Mouse (Mus musculus) urinary bladder, adult 2 months (tissue): ENCODE measurements around the gene Krt78. TPM values are rescaled to one million over a fixed set of nuclear protein-coding genes. Genes with fewer than 3 reads are reported as not detected.
A peak's percentile ranks its signal among the peaks of the same experiment; 100 is the strongest.
"Not testable (repeated sequence)": the region's sequence is repeated elsewhere in the genome, so short reads cannot be mapped to it uniquely, and the experiment has no call there.

Experiments used
- DNase-seq: peaks from one replicate; pipeline ENCODE4 v3.0.0; 2022; ENCODE audit warnings: low spot score
- polyA plus RNA-seq: library from polyadenylated mRNA; depleted of rRNA; stranded (reverse); fragments of >200 nt; gene quantifications from 2 replicates; pipeline ENCODE4 v1.2.3, GENCODE M21; 2012; rRNA removed

Gene Krt78
- polyA plus RNA-seq: 2.1 and 3.0 TPM in 2 replicates

DNA sequence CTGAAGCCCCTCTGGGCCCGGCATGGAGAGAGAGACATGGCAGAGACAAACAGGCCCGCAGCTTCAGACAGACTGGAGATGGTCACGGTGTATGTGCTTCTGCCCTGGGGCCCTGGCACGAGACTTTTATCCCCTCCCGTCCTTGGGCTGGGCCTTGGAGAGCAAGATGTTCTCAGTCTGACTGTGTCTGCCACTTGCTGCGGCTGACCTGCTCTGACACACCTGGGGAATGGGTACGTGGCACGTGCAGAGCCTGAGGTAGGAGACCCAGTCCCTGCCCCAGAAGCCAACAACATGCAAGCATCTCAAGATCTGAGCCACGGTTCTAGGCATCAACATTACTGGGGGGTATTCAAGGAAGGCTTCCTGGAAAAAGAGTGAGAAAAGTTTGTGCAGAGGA lies at the start of gene Krt78:
Krt78 (minus strand) TSS at position 101 of the 400 bp plus-strand sequence.
- no peak for DNase-seq

DNA sequence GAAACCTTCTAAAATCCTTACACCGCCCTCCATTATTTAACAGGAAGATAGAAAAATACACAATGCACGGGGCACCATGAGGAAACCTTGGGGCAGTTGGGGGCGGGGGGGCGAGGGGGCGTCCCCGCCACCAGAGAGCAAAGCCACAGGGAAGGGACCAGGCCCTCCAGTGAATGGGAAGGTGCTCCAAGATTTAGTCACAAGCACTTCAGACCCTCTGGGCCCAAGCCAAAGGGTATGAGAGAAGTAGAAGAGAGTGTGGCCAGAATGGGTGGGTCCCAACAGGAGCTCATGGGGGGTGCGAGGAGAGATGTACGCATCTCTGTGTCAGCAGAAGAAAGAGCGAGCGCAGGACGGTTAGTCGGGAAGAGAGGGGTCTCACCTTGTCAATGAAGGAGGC lies 49.4 kb upstream of the Krt78 start:
- DNase-seq: no peak

DNA sequence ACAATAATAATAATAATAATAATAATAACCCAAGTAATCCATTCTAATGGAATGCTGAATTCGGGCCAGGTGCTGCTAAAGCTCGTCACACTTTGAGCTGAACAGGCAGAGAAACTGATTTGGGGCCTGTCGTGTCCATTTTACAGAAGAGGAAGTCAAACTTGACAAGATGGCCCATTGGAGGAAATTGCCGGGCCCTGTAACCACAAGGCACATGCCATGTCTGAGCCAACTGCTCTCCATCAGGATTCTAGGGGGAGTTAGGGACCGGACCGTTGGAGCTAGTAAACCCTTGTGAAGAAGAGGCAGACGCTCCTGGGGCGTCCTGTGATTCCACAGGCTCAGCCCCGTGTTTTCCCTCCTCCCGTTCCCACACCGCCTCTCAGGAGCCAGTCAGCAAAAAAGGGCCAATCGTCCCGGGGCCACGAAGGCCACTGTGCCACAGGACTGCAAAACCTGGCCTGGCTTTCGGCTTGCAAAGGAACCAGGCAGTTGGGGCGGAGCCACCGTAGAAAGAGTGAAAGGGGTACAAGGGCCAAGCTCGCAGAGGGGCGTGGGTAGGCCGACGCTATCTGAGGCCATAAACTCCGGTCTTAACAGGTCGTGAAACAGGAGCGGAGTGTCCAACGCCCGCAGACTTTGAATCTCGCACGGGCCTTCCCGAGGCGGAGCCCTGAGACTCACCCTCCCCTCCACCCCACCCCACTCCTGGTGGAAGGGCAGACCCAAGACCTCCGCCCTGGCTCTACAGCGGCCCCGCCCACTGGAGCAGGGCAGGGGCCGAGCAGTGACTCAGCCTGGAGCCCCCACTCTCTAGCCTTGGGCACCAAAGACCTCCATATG lies 48.8 kb upstream of the Krt78 start:
- no peak for DNase-seq

GRCm38 (mm10) chr15:101999676-102000335 lies 45.7 kb upstream of the Krt78 start:
- no peak for DNase-seq

GRCm38 (mm10) chr15:101999156-101999555 lies 45.1 kb upstream of the Krt78 start:
- no peak for DNase-seq

GRCm38 (mm10) chr15:101996450-101997078 lies 42.5 kb upstream of the Krt78 start:
- not testable (repeated sequence) for DNase-seq

- DNase-seq: no peak
Measured at GRCm38 (mm10) chr15:101995484-101996236, 41.6 kb upstream of the Krt78 start.

DNA sequence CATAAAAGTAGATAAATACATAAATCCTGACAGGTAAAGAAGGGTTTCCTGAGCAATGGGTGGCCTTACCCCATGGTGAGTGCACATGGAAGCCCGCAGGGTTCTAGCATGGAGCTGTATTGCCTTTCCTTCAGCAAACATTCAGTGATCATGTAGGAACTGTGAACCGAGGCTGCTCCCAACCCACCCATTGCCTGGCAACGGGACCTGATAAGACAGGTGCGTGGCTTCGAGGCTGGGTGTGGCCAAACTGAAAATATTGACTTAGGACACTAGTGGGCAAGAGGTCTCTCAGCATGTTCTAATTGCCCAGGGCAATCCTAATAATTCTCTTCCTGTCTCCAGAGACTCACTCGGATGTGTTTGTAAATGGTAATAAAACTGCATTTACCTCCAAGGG lies 40.3 kb upstream of the Krt78 start:
- DNase-seq: no peak

GRCm38 (mm10) chr15:101990946-101991345 lies 36.9 kb upstream of the Krt78 start:
- no peak for DNase-seq

- DNase-seq: no peak
Measured at GRCm38 (mm10) chr15:101988714-101989113, 34.6 kb upstream of the Krt78 start.

GRCm38 (mm10) chr15:101988119-101988518 lies 34.0 kb upstream of the Krt78 start:
- peak; percentile 81 for DNase-seq

DNA sequence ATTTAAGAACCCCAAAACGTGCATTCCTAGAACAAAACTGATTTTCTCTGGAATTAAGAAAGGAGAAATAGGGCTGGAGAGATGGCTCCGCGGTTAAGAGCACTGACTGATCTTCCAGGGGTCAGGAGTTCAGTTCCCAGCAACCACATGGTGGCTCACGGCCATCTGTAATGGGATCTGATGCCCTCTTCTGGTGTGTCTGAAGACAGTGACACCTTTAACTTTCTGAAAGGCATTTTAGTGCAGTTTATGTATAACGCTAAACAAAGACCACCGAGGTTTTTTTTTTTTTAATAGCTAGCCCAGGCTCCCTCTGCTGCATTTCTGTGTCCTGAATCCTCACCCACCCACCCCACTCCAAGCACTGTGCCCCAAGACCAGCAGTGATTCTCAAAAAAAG lies 30.7 kb upstream of the Krt78 start:
- no peak for DNase-seq

GRCm38 (mm10) chr15:101983949-101984601 lies 30.0 kb upstream of the Krt78 start:
- DNase-seq: peak; percentile 76

DNA sequence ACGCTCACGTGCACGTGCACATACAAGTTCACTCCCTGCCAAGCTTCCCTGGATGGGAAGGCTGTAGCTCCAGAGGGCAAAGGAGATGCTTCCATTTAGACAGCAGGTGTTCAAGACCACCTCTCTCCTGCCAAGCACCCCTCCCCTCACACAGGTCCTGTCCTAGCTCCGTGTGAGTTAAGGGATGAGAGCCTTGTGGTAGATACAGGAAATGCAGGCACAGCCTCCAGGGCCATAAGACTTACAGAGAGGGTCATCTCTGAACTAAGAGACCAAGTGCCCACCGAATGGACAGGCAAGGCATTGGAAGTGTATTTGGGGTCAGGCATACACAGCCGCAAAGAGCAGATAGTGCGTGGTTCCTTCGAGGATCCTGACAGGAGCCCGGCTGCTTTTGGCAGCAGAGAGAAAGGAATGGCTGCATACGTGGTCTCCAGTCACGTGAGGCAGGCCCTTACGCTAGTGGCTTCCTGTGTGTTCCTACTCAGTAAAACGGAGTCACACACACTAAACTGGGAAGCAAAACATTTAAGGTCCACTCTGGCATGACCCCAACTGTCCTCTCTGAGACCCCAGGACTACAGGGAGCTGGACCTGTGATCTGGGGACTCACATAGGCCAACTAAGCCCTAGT lies 29.3 kb upstream of the Krt78 start:
- no peak for DNase-seq

- peak; percentile 70 for DNase-seq
Measured at GRCm38 (mm10) chr15:101980849-101981248, 26.8 kb upstream of the Krt78 start.

- peak; percentile 94 for DNase-seq
Measured at GRCm38 (mm10) chr15:101977043-101977726, 23.1 kb upstream of the Krt78 start.

GRCm38 (mm10) chr15:101976641-101977040 lies 22.6 kb upstream of the Krt78 start:
- peak; percentile 39 for DNase-seq

DNA sequence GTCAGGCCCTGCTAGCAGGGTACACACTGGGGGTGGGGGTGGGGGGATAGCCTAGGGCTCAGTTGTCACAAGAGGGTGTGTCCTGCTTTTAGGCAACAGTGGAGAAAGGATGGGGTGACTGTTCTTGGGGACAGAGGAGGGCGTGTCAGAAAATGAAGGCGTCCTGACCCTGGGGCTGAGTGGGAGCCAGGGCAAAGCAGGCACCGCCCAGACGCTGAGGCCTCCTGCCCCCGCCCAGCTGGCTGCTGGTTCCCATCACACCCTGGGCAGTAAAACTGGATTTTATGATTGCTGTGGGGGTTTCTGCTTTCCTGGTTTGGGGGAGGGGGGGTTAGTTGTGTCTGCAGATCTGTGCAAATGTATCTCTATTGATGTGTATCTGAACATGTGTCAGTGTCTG lies 21.9 kb upstream of the Krt78 start:
- DNase-seq: peak; percentile 48

GRCm38 (mm10) chr15:101974083-101974845 lies 20.2 kb upstream of the Krt78 start:
- DNase-seq: no peak
